Mouse (Mus musculus) testis, adult 2 months (tissue): ENCODE measurements around the gene Rexo5.

Experiments
- CTCF ChIP-seq: fragments of 200-500 bp; IDR thresholded peaks from 2 replicates; pipeline ENCODE4 v1.5.1; 2012; ENCODE audit warnings: low read depth, mild to moderate bottlenecking, inconsistent platforms, low read length, moderate library complexity; ENCODE audit not compliant: control insufficient read depth, insufficient read depth, insufficient replicate concordance
- POLR2A ChIP-seq: fragments of 200-500 bp; IDR thresholded peaks from 2 replicates; pipeline ENCODE4 v1.6.1; 2012; ENCODE audit warnings: low read depth, mild to moderate bottlenecking, inconsistent platforms, low read length, moderate library complexity; ENCODE audit not compliant: control insufficient read depth

- no peak for TF ChIP-seq CTCF
- TF ChIP-seq POLR2A = no peak
Measured at GRCm38 (mm10) chr7:119854362-119854761, 60.6 kb downstream of the Rexo5 start.
